Mouse (Mus musculus) olfactory bulb, adult 2 months (tissue): Measurements from ENCODE around the gene Emilin3.

Experiments
- CTCF ChIP-seq: fragments of 200-500 bp; IDR thresholded peaks from 2 replicates; pipeline ENCODE4 v1.5.1; 2012; ENCODE audit warnings: low read depth, mild to moderate bottlenecking, low read length, moderate library complexity; ENCODE audit not compliant: insufficient read depth
- POLR2A ChIP-seq: fragments of 200-500 bp; IDR thresholded peaks from 2 replicates; pipeline ENCODE4 v1.6.1; 2012; ENCODE audit warnings: mild to moderate bottlenecking, low read depth, low read length, moderate library complexity; ENCODE audit not compliant: insufficient read depth

- TF ChIP-seq CTCF (no peak), POLR2A (no peak)
Observed at GRCm38 (mm10) chr2:160932981-160933380, 20.9 kb upstream of the Emilin3 start.
